Mouse (Mus musculus) liver, embryonic 16.5 days (tissue): Measurements from ENCODE around the gene Hspb3. TPM values are rescaled to one million over a fixed set of nuclear protein-coding genes. Genes with fewer than 3 reads are reported as not detected.

ENCODE experiments used
- ATAC-seq: fragments of 200-750 bp; cut with Nextera tagmentation; 2 replicates; pipeline ENCODE4 v1.8.0; 2017; ENCODE audit warnings: low read depth, mild to moderate bottlenecking, moderate number of reproducible peaks, moderate library complexity
- H3K27ac ChIP-seq: fragments of 300-500 bp; sonication (generic); 2 replicates; pipeline ENCODE4 v1.5.1; 2014; ENCODE audit warnings: mild to moderate bottlenecking, low read length
- H3K27me3 ChIP-seq: fragments of 300-500 bp; sonication (generic); 2 replicates; pipeline ENCODE4 v1.6.1; 2014; ENCODE audit warnings: low read depth, low read length, mixed read lengths; ENCODE audit not compliant: control insufficient read depth, insufficient read depth
- H3K36me3 ChIP-seq: fragments of 300-500 bp; sonication (generic); 2 replicates; pipeline ENCODE4 v1.6.1; 2014; ENCODE audit warnings: mild to moderate bottlenecking; ENCODE audit not compliant: control insufficient read depth, insufficient read depth
- H3K4me1 ChIP-seq: fragments of 300-500 bp; sonication (generic); 2 replicates; pipeline ENCODE4 v1.6.1; 2014; ENCODE audit warnings: low read depth, low read length, mixed read lengths; ENCODE audit not compliant: control insufficient read depth
- H3K4me2 ChIP-seq: fragments of 300-500 bp; sonication (generic); 2 replicates; pipeline ENCODE4 v1.6.1; 2014; ENCODE audit warnings: low read depth, low read length, mixed read lengths
- H3K4me3 ChIP-seq: fragments of 300-500 bp; sonication (generic); 2 replicates; pipeline ENCODE4 v1.5.1; 2014; ENCODE audit warnings: low read depth, mild to moderate bottlenecking, low read length
- H3K9ac ChIP-seq: fragments of 300-500 bp; sonication (generic); 2 replicates; pipeline ENCODE4 v1.6.1; 2014; ENCODE audit warnings: low read depth, low read length
- H3K9me3 ChIP-seq: fragments of 300-500 bp; sonication (generic); replicated peaks from 2 replicates; pipeline ENCODE4 v1.6.1; 2016; ENCODE audit warnings: low read length; ENCODE audit not compliant: control insufficient read depth
- WGBS: fragments of 180-500 bp; shearing (Covaris S2); extraction: QIAGEN DNeasy Blood & Tissue Kit; methylation state at CpG from one replicate; pipeline ENCODE4 v1.1.7; 2014; ENCODE audit not compliant: insufficient replicate concordance; 5-methylcytosine and 5-hydroxymethylcytosine counted together
- polyA plus RNA-seq: library from polyadenylated mRNA; unstranded; fragments of >200 nt; fragmentation: Nextera tagmentation; extraction: Ambion mirVana; gene quantifications from 2 replicates; pipeline ENCODE4 v1.2.1, GENCODE M21; 2015

Gene Hspb3
- polyA plus RNA-seq, 1 experiment from 2014 or later, result 0.70 TPM

GRCm38 (mm10) chr13:113614635-113615545, 48.6 kb downstream of the Hspb3 start:
- Histone ChIP-seq H3K4me3 (peak overlapping the region; percentile 73), H3K27ac (peak overlapping the region; percentile 68), H3K9ac (peak overlapping the region; percentile 79), H3K4me2 (peak overlapping the region; percentile 71), H3K27me3 (peaks cover 5% of the 10 kb centered on the region; the same call in 1 of the 2 replicates), H3K9me3 (no peaks in the 10 kb centered on the region), H3K4me1 (peaks cover 34% of the 10 kb centered on the region), H3K36me3 (no peaks in the 10 kb centered on the region)
- ATAC-seq, result peak; percentile 61
- WGBS, result 9% methylated on average over 24 of the region's 24 CpGs

- 52% methylated on average over 10 of the region's 10 CpGs for WGBS
- no peaks in the 10 kb centered on the region for H3K9me3 ChIP-seq
- ATAC-seq, result no peak
- H3K4me2 ChIP-seq, result peak overlapping the region; percentile 71
- H3K27ac ChIP-seq, result peak overlapping the region; percentile 39; the same call in 1 of the 2 replicates
- H3K4me1 ChIP-seq, result peaks cover 40% of the 10 kb centered on the region
- H3K4me3 ChIP-seq, result peak overlapping the region; percentile 34
- H3K9ac ChIP-seq, result peak overlapping the region; percentile 11; the same call in 1 of the 2 replicates
- H3K36me3 ChIP-seq, result no peaks in the 10 kb centered on the region
- H3K27me3 ChIP-seq, result peaks cover 5% of the 10 kb centered on the region; the same call in 1 of the 2 replicates
These were observed 49.6 kb downstream of the Hspb3 start for GRCm38 (mm10) chr13:113613882-113614281.

- ATAC-seq, result no peak
- Histone ChIP-seq H3K27ac (no peak overlapping the region; the same call in 1 of the 2 replicates), H3K9me3 (no peaks in the 10 kb centered on the region), H3K36me3 (no peaks in the 10 kb centered on the region), H3K4me1 (peaks cover 40% of the 10 kb centered on the region), H3K27me3 (peaks cover 5% of the 10 kb centered on the region; the same call in 1 of the 2 replicates), H3K9ac (peak overlapping the region; percentile 11; the same call in 1 of the 2 replicates), H3K4me3 (peak overlapping the region; percentile 34), H3K4me2 (peak overlapping the region; percentile 71)
- 45% methylated on average over 12 of the region's 12 CpGs for WGBS
These were observed 50.1 kb downstream of the Hspb3 start for GRCm38 (mm10) chr13:113613341-113613740.

Other genes with a start within 250 kb of the Hspb3 start
- gene Snx18, start 45.1 kb downstream of the Hspb3 start, polyA plus RNA-seq, result 4.0 and 4.7 TPM in 2 replicates
- 2.8 and 2.9 TPM in 2 replicates for gene Arl15, start 130.8 kb upstream of the Hspb3 start, polyA plus RNA-seq